Mouse (Mus musculus): ENCODE results near the gene Gm16223. TPM values are rescaled to one million over a fixed set of nuclear protein-coding genes. Genes with fewer than 3 reads are reported as not detected.

Gm16223 gene
- total and polyA plus RNA-seq, 3 experiments: not detected

DNA sequence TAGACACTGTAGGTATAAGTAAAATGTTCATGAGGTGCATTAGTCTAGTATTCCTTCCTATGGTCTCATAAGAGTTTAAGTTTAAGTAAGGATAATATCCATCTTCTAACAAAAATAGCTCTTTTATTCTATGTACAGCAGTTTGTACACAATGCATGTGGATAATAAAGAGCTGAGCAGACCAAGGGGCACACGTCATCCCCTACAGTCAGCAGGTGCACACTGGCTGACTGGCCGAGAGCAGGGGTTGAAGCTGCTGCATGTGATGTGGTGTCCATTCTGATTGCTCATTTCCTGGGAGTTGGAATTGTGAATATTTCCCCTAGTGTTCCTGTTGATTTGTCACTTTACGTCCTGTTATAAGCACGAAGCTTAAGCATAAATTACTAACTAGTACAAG, 144.6 kb downstream of the Gm16223 start:
- TF ChIP-seq NELFE (IDR thresholded peaks at IDR 0.05; ENCODE audit: low read depth, low read length) (no peak), TBP (IDR thresholded peaks at IDR 0.05; ENCODE audit: low read depth, low read length) (no peak), MAFK (IDR thresholded peaks at IDR 0.05; ENCODE audit: borderline replicate concordance, low read depth, low read length) (no peak), POLR2A (IDR thresholded peaks at IDR 0.05; ENCODE audit: control insufficient read depth in 1 of 2, insufficient read depth in 1 of 2, low read depth in 1 of 2, low read length in 2 of 2, poor library complexity in 1 of 2) (no peak), CTCF (IDR thresholded peaks at IDR 0.05 in 2 of 3, conservative IDR thresholded peaks at IDR 0.05 in 1 of 3; ENCODE audit: control insufficient read depth in 1 of 3, insufficient read depth in 1 of 3, low read depth in 2 of 3, low read length in 3 of 3, poor library complexity in 1 of 3, severe bottlenecking in 1 of 3) (no peak), POLR2AphosphoS2 (IDR thresholded peaks at IDR 0.05; ENCODE audit: low read length) (no peak), MEF2A (IDR thresholded peaks at IDR 0.05; ENCODE audit: extremely low read depth, insufficient replicate concordance, low read depth, low read length, poor library complexity, severe bottlenecking) (no peak), USF2 (IDR thresholded peaks at IDR 0.05; ENCODE audit: borderline replicate concordance in 1 of 2, insufficient read depth in 1 of 2, low read depth in 1 of 2, low read length in 2 of 2) (no peak), RAD21 (IDR thresholded peaks at IDR 0.05; ENCODE audit: low read depth, low read length) (no peak), ZNF384 (IDR thresholded peaks at IDR 0.05; ENCODE audit: low read depth, low read length) (no peak), RCOR1 (IDR thresholded peaks at IDR 0.05; ENCODE audit: low read depth, low read length) (no peak), POLR2AphosphoS5 (IDR thresholded peaks at IDR 0.05; ENCODE audit: borderline replicate concordance, low read depth, low read length) (no peak), CHD1 (IDR thresholded peaks at IDR 0.05; ENCODE audit: low read depth, low read length) (no peak)
- H3K27ac ChIP-seq (ENCODE audit: control insufficient read depth, low read depth, low read length): no peak overlapping the region
- no peaks in the 10 kb centered on the region for H3K9me3 ChIP-seq (replicated peaks; ENCODE audit: insufficient read depth, low read length)
- DNase-seq (ENCODE audit: low read depth, low spot score): no peak
- no peaks in the 10 kb centered on the region for H3K27me3 ChIP-seq (ENCODE audit: control insufficient read depth in 1 of 2, insufficient read depth in 2 of 2, low read length in 2 of 2)
- no peaks in the 10 kb centered on the region for H3K4me1 ChIP-seq (ENCODE audit: control insufficient read depth in 1 of 2, insufficient read depth in 2 of 2, low read length in 2 of 2)
- H3K79me2 ChIP-seq (ENCODE audit: control insufficient read depth, insufficient read depth, low read length, poor library complexity): no peaks in the 10 kb centered on the region
- H3K9ac ChIP-seq (ENCODE audit: control insufficient read depth, low read depth, low read length, poor library complexity, severe bottlenecking): no peak overlapping the region
- H3K36me3 ChIP-seq (ENCODE audit: control insufficient read depth in 1 of 2, insufficient read depth in 2 of 2, low read length in 2 of 2): no peaks in the 10 kb centered on the region
- no peak overlapping the region for H3K4me3 ChIP-seq (ENCODE audit: control insufficient read depth in 1 of 2, insufficient read depth in 1 of 2, low read depth in 2 of 2, low read length in 2 of 2)

DNA sequence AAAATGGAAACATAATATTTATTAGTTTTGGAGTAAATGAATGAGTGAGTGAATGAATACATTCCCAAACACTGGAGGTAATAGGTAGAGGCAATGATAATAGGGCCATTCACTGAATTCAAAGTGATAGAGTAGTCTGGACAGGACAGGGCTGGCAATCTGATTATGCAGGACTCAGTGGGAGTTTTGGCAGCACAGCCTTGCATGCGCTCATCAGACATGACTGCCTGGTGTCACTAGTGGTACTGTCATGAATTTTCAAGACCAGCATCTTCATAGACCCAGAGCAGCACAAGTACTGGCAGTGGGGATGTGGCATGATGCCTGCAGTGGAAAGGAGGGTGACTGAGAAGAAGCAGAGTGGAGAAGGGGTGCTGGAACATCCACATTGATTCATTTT, 157.1 kb downstream of the Gm16223 start:
- H3K9me3 ChIP-seq (replicated peaks; ENCODE audit: insufficient read depth, low read length): no peaks in the 10 kb centered on the region
- no peak for DNase-seq (ENCODE audit: low read depth, low spot score)
- no peak overlapping the region for H3K4me3 ChIP-seq (ENCODE audit: control insufficient read depth in 1 of 2, insufficient read depth in 1 of 2, low read depth in 2 of 2, low read length in 2 of 2)
- no peak overlapping the region for H3K27ac ChIP-seq (ENCODE audit: control insufficient read depth, low read depth, low read length)
- TF ChIP-seq CTCF (IDR thresholded peaks at IDR 0.05 in 2 of 3, conservative IDR thresholded peaks at IDR 0.05 in 1 of 3; ENCODE audit: control insufficient read depth in 1 of 3, insufficient read depth in 1 of 3, low read depth in 2 of 3, low read length in 3 of 3, poor library complexity in 1 of 3, severe bottlenecking in 1 of 3) (no peak), JUND (IDR thresholded peaks at IDR 0.05; ENCODE audit: low read depth, low read length) (no peak), ZC3H11A (IDR thresholded peaks at IDR 0.05; ENCODE audit: low read depth, low read length) (no peak), TAL1 (IDR thresholded peaks at IDR 0.05; ENCODE audit: low read length) (no peak), MAX (IDR thresholded peaks at IDR 0.05; ENCODE audit: low read length) (no peak), TBP (IDR thresholded peaks at IDR 0.05; ENCODE audit: low read depth, low read length) (no peak), E2F4 (IDR thresholded peaks at IDR 0.05; ENCODE audit: borderline replicate concordance, low read depth, low read length) (no peak), NRF1 (IDR thresholded peaks at IDR 0.05; ENCODE audit: insufficient read depth, low read depth, low read length, poor library complexity, severe bottlenecking) (no peak), ELF1 (IDR thresholded peaks at IDR 0.05; ENCODE audit: low read depth, low read length) (no peak), ETS1 (IDR thresholded peaks at IDR 0.05; ENCODE audit: low read depth, low read length) (no peak), EP300 (IDR thresholded peaks at IDR 0.05; ENCODE audit: low read depth in 1 of 2, low read length in 2 of 2) (no peak), RCOR1 (IDR thresholded peaks at IDR 0.05; ENCODE audit: low read depth, low read length) (no peak), ZNF384 (IDR thresholded peaks at IDR 0.05; ENCODE audit: low read depth, low read length) (no peak)
- H3K9ac ChIP-seq (ENCODE audit: control insufficient read depth, low read depth, low read length, poor library complexity, severe bottlenecking): no peak overlapping the region
- H3K79me2 ChIP-seq (ENCODE audit: control insufficient read depth, insufficient read depth, low read length, poor library complexity): no peaks in the 10 kb centered on the region
- no peaks in the 10 kb centered on the region for H3K4me1 ChIP-seq (ENCODE audit: control insufficient read depth in 1 of 2, insufficient read depth in 2 of 2, low read length in 2 of 2)
- H3K36me3 ChIP-seq (ENCODE audit: control insufficient read depth in 1 of 2, insufficient read depth in 2 of 2, low read length in 2 of 2): no peaks in the 10 kb centered on the region
- no peaks in the 10 kb centered on the region for H3K27me3 ChIP-seq (ENCODE audit: control insufficient read depth in 1 of 2, insufficient read depth in 2 of 2, low read length in 2 of 2)

All from MEL (cell line).